Mouse (Mus musculus): ENCODE data around the gene Rab1a.

Gene Rab1a

DNA sequence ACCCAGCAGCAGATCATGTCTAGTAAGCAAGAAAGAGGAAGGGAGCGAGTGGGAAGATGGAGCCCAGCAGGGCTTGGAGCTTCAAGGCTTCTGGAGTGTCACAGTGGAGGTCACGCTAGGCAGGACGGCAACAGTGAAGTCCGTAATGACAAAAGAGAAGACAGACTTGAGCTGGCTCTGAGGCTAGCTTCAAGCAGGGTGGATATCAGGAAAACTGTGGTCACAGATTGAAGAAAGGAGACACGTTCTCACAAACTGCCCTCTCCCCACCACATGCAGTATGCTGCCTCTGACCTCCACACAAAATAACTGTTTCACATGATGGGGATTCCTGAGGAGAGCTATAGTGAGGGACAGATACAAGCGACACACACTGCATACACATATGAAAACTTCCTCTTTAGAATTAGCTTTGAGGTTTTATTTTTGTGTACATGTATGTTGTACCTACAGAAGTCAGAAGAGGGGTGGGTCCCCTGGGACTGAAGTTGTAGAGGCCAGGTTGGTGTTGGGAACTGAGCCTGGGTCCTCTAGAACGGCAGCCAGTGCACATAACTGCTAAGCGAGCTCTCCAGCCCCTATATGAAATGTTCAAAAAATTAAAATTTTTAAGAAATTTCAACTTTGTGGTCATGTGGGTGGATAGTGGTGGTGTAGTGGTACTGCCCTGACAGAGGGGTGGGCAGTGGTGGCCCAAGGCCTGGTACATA, 46.1 kb downstream of the Rab1a start:
- in situ Hi-C loops (cut with MseI, MboI), result no loop called here

DNA sequence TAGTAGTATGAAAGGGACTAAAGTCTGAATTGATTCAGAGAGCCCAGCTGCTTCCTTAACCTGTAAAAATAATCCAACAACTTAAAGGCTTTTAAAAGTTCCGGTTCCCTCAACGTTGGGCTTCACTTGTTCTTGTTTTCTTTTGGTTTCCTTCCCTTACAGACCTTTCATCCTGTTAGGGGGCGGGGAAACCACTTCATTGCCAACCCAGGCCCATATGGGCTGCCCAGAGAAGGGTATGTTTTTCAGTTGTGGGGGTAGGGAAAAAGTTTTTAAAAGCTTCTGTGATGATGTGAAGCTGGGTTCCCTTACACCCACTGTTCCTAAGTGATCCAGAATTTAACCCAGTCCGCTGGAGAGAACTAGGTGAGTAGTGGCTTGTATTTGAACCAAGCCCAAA, 47.0 kb downstream of the Rab1a start:
- in situ Hi-C loops (cut with MseI, MboI), result no loop called here

DNA sequence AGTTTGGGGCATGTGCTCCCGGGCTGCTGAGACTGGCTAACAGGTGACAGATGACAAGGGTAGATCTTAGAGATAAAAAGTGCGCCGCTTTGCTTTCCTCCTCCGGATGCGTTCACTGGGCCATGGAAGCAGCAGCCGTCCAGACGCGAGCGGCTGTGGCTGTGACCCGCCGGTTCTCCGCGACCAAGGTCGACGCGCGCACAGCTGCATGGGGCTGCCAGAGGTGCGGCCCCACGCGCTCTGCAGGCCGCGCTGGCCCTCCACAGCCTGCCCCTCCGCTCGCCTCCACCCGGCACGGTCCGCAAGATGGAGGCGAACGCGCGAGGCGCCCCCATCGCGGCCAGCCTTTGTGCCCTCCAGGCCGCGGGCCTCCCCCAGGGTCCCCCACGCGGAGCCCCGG, 47.6 kb downstream of the Rab1a start:
- in situ Hi-C loops (cut with MseI, MboI), result no loop called here

DNA sequence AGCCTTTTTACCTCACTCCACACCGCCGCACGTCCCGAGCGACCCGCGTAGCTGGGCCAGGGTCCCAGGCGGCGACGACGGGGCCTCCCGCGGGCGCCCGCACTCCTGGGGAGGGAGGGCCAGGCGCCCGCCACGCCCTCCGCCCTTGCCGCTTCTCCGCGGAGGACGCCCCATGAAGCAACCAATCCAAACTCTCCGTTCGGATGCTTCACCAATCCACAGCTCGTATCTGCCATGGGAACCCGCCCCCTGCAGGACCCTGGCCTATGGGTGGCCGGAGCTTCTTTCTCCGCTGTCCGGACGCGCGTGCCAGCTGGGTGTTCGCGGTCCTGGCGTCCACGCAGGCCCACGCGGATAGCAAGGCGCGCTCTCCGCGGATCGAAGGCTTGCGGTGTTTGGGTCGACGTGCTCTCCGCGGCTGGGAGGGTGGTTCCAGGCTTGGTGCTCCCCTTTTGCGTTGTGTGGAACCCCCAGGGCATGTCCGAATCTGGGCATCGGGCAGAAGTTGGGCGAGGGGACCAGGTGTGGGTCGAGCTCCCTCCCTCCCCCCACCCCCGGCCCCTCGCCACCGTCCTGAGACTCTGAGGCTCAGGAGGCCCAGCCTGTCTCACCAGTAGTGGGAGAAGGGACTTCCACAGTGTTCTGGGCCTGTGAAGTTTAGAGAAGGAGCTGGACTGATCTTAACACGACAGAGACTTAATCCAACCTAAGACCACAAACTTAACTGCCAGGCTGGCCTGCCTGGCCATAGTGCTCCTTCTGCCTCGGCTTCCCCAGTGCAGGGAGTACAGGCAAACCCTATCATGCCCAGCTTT, 48.3 kb downstream of the Rab1a start, which contains the start of gene Cep68:
TSS of gene Cep68 (minus strand) at position 134 of the 815 bp plus-strand sequence.
- in situ Hi-C loops (cut with MseI, MboI), result no loop called here

DNA sequence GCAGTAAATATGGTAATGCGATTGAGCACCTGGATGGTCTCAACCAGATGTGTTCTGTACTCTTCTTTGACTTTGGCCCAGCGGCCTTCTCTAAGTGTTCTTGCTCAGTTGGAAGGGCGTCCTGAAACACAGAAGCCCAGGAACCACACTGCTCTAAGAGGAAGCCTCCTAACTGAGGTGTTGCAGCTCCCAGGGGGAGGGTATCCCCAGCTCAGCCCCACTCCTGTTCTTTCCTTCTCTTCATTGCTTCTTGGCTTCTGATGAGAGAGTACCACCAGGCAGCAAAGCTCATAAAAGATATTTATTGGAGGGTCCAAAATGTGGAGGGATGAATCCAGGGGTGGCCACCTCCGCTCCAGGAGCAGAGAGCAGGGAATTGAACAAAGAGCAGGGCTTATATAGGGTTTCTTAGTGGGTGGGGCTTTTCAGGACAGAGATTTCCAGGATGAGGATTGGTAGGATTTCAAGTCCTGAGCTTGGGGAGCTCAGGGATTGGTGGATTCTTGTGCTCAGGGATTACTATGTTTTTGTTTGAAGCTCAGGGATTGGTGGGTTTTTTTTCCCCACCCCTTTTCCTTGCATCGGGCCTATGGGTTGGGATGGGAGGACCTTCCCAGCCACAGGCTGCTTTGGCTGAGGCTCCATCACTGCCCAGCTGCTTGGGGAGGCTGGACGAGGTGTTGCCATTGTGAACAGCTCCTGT, 49.4 kb downstream of the Rab1a start:
- in situ Hi-C loops (cut with MseI, MboI), result no loop called here

DNA sequence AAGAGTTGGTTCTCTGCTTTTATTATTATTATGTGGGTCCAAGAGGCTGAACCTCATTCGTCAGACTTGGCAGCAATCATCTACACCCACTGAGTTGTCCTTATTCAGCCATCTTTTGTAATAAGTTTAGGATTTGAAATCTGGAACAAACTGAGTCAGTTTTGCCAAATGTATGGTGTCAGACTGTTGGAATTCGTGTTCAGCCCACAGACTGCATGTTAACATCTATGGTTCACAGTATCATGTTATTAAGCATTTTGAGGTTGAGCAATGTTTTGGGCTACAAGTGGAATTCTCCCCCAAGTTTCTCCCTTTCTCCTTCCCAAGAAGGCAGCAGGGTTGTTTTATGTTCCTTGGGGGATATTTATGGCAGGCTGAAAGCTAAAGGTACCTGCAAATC, 51.9 kb downstream of the Rab1a start:
- in situ Hi-C loops (cut with MseI, MboI), result no loop called here

DNA sequence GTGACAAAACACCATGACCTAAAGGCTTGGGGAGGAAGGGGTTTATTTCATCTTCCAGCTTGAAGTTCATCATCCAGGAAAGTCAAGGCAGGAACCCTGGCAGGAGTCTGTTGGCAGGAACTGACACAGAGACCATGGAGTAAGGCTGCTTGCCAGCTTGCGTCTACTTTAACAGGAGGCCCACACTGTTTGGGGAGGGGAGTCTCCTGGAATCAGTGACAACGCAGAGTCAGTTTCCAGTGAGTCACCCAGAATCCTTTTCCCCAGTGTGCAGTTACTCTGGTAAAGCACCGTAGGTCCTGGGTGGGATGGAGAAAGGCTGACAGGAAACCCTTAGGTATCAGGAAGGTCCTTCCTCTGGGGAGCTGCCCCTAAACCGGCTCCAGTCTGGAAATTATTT, 53.6 kb downstream of the Rab1a start:
- in situ Hi-C loops (cut with MseI, MboI), result no loop called here

DNA sequence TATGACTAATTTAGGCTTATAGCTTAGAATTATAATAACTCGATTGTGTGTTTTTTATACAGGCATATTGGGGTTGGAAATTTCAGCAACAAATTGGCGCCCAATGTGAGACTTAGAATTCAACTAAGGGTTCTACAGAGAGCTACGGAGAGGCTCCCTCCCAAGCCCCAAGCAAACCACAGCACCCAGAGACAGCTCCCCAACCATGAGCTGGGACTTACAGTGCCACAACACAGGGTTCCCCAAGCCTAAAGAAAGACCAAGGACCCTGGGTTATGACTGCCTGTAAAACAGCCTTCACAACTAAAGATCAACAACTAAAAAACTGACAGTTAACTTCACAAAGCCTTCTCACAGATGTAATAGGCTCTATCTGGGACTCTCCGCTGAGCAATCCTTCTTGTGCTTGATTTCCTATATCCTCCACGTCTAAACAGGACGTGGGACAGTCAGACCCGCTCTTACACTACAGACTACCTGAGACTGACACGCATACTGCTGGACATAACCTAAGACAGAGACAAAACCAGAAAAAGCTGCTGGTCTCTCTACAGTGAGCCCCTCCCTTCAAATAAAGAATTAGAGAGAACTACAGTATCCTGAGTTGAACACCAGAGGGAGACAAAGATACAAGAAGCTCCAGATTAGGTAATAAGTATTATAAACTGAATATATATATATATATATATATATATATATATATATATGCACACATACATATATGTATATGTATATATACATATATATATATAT, 61.6 kb downstream of the Rab1a start:
- in situ Hi-C loops (cut with MseI, MboI), result loop anchor here in 1 of 2 experiments (5.0 kb wide), 1 partner anchor 139 kb away; no protein-coding TSS in a partner anchor

DNA sequence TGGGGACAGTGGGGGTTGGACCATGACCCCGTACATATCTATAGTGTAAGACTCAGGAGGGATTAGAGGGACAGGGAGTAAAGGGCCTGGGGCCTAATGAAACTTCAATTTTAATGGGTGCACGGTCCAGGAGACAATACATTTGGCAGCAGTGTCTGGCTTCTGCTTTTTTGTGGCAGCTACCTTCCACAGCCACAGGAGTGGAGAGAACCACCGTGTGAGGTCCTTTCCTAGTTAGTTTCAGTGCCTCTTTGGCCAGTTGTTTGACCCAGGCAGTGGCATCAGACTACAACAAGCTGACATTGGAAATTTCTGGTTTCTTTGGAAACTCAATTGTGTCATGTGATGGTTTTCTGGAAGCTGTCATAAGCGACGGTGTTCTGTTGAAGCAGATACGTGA, 68.7 kb downstream of the Rab1a start:
- in situ Hi-C loops (cut with MseI, MboI), result loop anchor here in 1 of 2 experiments (5.0 kb wide), 1 partner anchor 132 kb away; no protein-coding TSS in a partner anchor

DNA sequence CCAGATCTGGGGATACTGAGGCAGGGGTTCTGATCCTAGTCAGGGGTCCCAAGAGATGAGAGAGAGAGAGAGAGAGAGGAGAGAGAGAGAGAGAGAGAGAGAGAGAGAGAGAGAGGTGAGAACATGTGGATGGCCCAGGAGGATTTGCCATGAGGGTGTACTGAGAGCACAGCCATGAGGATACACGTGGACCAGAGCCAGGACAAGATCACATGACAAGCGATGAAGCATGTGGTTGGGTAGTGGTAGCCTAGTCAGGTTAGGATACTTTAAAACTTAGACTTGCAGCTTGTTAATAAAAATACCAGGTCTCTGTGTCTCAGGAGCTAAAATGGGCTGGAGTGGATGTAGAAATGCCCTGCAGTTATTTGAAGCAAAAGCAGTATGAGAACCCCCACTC, 74.7 kb downstream of the Rab1a start:
- in situ Hi-C loops (cut with MseI, MboI), result no loop called here

Data from mouse trophoblast stem cell (cell line).